Mouse (Mus musculus) liver, postnatal 0 days (tissue): ENCODE data around the gene Fam214b. TPM values are rescaled to one million over a fixed set of nuclear protein-coding genes. Genes with fewer than 3 reads are reported as not detected.

Experiments used
- ATAC-seq: fragments of 200-750 bp; cut with Nextera tagmentation; 2 replicates; pipeline ENCODE4 v1.8.0; 2017; ENCODE audit warnings: mild to moderate bottlenecking, moderate library complexity
- DNase-seq: peaks from one replicate; pipeline ENCODE4 v3.0.0-alpha.2; 2016
- H3K27ac ChIP-seq: fragments of 300-500 bp; sonication (generic); 2 replicates; pipeline ENCODE4 v1.5.1; 2014; ENCODE audit warnings: antibody characterized with exemption, moderate library complexity, mild to moderate bottlenecking, low read depth
- H3K27me3 ChIP-seq: fragments of 300-500 bp; sonication (generic); 2 replicates; pipeline ENCODE4 v1.6.1; 2014; ENCODE audit warnings: low read length, control low read depth, mixed read lengths; ENCODE audit not compliant: insufficient read depth
- H3K36me3 ChIP-seq: fragments of 300-500 bp; sonication (generic); replicated peaks from 2 replicates; pipeline ENCODE4 v1.6.1; 2014; ENCODE audit warnings: mild to moderate bottlenecking, control low read depth, low read length, moderate library complexity, mixed read lengths; ENCODE audit not compliant: insufficient read depth
- H3K4me1 ChIP-seq: fragments of 300-500 bp; sonication (generic); 2 replicates; pipeline ENCODE4 v1.6.1; 2014; ENCODE audit warnings: antibody characterized with exemption, mild to moderate bottlenecking, control low read depth; ENCODE audit not compliant: insufficient read depth
- H3K4me2 ChIP-seq: fragments of 300-500 bp; sonication (generic); 2 replicates; pipeline ENCODE4 v1.6.1; 2014; ENCODE audit warnings: low read depth, mild to moderate bottlenecking, low read length, moderate library complexity, mixed read lengths
- H3K4me3 ChIP-seq: fragments of 300-500 bp; sonication (generic); 2 replicates; pipeline ENCODE4 v1.5.1; 2014; ENCODE audit warnings: low read depth, low read length
- H3K9ac ChIP-seq: fragments of 300-500 bp; sonication (generic); replicated peaks from 2 replicates; pipeline ENCODE4 v1.6.1; 2014; ENCODE audit warnings: mild to moderate bottlenecking, moderate library complexity
- H3K9me3 ChIP-seq: fragments of 300-500 bp; sonication (generic); 2 replicates; pipeline ENCODE4 v1.6.1; 2016; ENCODE audit warnings: mild to moderate bottlenecking, control low read depth, low read length, mixed read lengths
- CTCF ChIP-seq: sonication (generic); IDR thresholded peaks from 2 replicates; pipeline ENCODE4 v1.5.1; 2016; ENCODE audit warnings: antibody characterized with exemption, low read depth
- EP300 ChIP-seq: IDR thresholded peaks from 2 replicates; pipeline ENCODE4 v1.6.1; 2016; ENCODE audit warnings: antibody characterized with exemption, low read depth, mild to moderate bottlenecking
- WGBS: fragments of 180-500 bp; shearing (Covaris S2); extraction: QIAGEN DNeasy Blood & Tissue Kit; methylation state at CpG from one replicate; pipeline ENCODE4 v1.1.7; 2014; ENCODE audit not compliant: insufficient replicate concordance; 5-methylcytosine and 5-hydroxymethylcytosine counted together
- polyA plus RNA-seq: library from polyadenylated mRNA; unstranded; fragments of >200 nt; fragmentation: Nextera tagmentation; extraction: Ambion mirVana; gene quantifications from 2 replicates; pipeline ENCODE4 v1.2.1, GENCODE M21; 2015

Gene Fam214b
- polyA plus RNA-seq, 1 experiment from 2014 or later: 11.7 TPM

DNA sequence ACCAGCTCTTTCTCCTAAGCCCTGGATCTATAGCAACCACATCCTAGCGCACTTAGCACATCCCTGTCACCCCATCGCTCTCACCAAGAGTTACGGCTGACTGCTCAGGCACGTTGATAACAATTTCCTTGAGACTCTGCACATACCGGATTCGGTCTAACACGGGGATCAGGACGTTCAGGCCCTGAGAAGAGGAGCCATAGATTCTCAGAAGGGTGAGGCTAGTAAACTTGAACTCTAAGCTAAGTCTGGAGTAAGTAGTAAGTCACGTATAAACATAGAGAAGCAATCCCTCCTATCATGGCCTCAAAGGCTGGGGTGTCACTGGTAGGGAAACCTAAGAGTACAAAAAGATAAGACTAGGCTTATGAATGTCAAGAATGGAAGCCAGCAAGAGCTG is 15.7 kb downstream of the Fam214b start:
- peaks cover 46% of the 10 kb centered on the region for H3K36me3 ChIP-seq
- no peaks in the 10 kb centered on the region for H3K27me3 ChIP-seq
- H3K9ac ChIP-seq: peak overlapping the region; percentile 86
- TF ChIP-seq CTCF (no peak), EP300 (no peak)
- H3K27ac ChIP-seq: peak overlapping the region; percentile 79
- H3K9me3 ChIP-seq: no peaks in the 10 kb centered on the region
- no peak for DNase-seq
- ATAC-seq: no peak
- H3K4me3 ChIP-seq: peak overlapping the region; percentile 79
- peak overlapping the region; percentile 82 for H3K4me2 ChIP-seq
- peaks cover 9% of the 10 kb centered on the region; the same call in 1 of the 2 replicates for H3K4me1 ChIP-seq
- WGBS: 61% methylated on average over 9 of the region's 9 CpGs

DNA sequence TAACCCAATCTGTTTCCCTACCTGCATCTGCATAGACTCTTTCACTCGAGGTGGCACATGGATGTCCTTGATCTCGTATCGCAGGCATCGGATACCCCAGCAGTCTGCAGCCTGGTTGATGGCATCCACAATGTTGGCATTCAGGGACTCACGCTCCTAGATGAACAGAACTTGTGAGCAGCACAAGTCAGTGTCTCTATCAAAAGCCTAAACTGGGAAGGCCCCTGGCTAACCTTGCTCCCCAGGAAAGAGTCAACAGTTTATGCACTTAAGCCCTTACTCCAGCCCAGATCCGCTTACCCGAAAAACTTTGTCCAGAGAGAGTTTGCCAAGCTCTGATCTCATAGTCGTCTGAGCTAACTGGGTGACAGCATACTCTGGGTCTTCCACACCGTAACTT is 16.3 kb downstream of the Fam214b start:
- H3K9me3 ChIP-seq: no peaks in the 10 kb centered on the region
- no peak for DNase-seq
- ATAC-seq: no peak
- no peak for TF ChIP-seq EP300
- no peak for TF ChIP-seq CTCF
- no peak overlapping the region for H3K27ac ChIP-seq
- H3K27me3 ChIP-seq: no peaks in the 10 kb centered on the region
- H3K4me3 ChIP-seq: 0 out of 2 replicates have a peak overlapping the region, but pooled peaks have one; percentile 79
- WGBS: 87% methylated on average over 9 of the region's 9 CpGs
- H3K4me1 ChIP-seq: peaks cover 13% of the 10 kb centered on the region
- peak overlapping the region; percentile 82 for H3K4me2 ChIP-seq
- peaks cover 42% of the 10 kb centered on the region for H3K36me3 ChIP-seq
- peak overlapping the region; percentile 86; the same call in 1 of the 2 replicates for H3K9ac ChIP-seq

DNA sequence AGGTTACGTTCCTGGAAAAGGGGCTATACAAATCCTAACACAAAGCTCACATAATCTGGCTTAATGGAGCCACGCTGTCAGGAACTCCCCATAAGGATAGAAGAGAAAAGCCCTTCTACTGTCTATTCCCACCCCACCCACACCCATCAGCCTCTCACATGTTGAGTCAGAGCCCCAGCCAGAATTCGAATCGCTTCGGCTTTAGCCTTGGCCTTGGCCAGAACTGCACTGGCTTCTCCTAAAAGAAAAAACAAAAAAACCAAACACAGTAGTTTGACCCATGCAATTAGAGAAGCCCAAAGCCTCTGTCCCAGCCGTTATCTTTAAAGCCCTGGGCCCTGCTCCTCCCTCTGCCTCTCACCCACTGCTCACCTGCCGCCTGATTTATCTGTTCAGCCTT is 16.9 kb downstream of the Fam214b start:
- Histone ChIP-seq H3K9ac (no peak overlapping the region), H3K4me2 (no peak overlapping the region), H3K27ac (no peak overlapping the region), H3K4me3 (no peak overlapping the region), H3K27me3 (no peaks in the 10 kb centered on the region), H3K4me1 (peaks cover 15% of the 10 kb centered on the region), H3K36me3 (peaks cover 39% of the 10 kb centered on the region), H3K9me3 (no peaks in the 10 kb centered on the region)
- no peak for ATAC-seq
- WGBS: 93% methylated on average over 7 of the region's 7 CpGs
- no peak for DNase-seq
- TF ChIP-seq CTCF (no peak), EP300 (no peak)

DNA sequence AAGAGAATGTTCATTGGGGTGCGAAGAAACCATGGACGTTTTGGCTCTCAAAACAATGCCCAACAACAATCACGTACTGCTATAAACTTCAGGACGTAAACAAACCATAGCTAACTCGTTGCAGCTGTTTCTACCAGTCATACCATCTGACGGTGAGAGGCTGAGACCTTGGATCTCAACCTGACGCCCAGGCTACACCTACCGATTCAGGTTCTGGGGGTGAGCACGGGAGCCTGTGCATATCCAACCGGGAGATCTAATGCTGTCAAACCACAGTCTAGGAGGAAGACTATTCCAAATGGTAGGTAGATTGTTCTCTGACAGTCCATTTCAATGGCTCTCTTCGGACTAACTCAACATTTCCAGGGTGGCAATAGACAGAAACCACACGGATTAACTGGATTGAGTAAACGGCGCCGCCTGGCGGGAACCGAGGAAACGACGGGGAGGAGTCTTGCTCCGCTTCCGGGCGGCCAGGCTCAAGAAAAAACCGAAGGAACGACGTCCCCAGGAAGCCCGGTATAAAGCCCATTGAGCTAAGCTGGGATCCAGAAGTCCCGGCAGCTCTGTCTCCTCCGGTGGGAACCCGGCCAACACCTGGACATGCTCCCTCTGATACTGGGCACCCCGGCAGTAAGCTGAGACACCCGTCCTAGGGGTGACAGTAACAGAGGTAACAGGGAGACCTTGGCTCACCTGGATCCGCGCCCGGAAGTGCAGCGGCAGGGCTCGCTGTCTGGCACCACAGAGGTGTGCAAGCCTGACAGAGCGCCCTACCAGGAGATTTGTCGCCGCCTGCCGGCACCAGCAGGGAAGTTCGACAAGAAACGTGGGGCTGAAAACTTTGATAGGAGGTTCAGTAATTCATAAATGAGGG is 20.7 kb downstream of the Fam214b start, which contains the start of gene Pigo:
Gene Pigo, minus strand, starts transcription at position 736 of the 877 bp plus-strand sequence.
- 6% methylated on average over 42 of the region's 42 CpGs for WGBS
- peaks cover 12% of the 10 kb centered on the region for H3K4me1 ChIP-seq
- peaks cover 48% of the 10 kb centered on the region for H3K36me3 ChIP-seq
- peak within 1 kb of the TSS; percentile 97 for H3K27ac ChIP-seq
- H3K4me2 ChIP-seq: peak within 1 kb of the TSS; percentile 83
- peak within 1 kb of the TSS; percentile 76 for H3K9ac ChIP-seq
- no peaks in the 10 kb centered on the region for H3K9me3 ChIP-seq
- ATAC-seq (peak; percentile 97), DNase-seq (peak; percentile 96)
- no peaks in the 10 kb centered on the region for H3K27me3 ChIP-seq
- peak; percentile 95 for TF ChIP-seq CTCF
- peak; percentile 54; the same call in 1 of the 2 replicates for TF ChIP-seq EP300
- H3K4me3 ChIP-seq: peak within 1 kb of the TSS; percentile 69

DNA sequence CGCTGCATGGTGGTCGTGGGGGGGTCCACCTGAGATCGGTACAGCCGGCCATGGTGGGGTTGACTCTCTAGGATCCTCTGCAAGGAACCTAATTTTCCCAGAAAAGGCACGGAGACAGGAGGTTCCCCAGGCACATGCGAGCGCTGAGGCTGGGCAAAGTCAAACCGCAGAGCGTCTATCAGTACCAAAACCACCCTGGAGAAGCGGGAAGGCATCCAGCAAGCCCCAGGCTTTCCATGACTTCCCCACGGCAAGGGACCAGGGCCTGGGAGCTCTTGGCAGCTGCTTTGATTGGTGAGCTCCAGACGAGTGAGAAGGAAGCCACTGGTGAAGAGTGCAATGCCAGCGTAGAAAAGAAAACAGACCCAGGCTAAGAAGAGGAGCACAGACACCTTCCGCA is 21.3 kb downstream of the Fam214b start:
- Histone ChIP-seq H3K9me3 (no peaks in the 10 kb centered on the region), H3K27me3 (no peaks in the 10 kb centered on the region), H3K27ac (peak overlapping the region; percentile 97; the same call in 1 of the 2 replicates), H3K4me1 (peaks cover 7% of the 10 kb centered on the region), H3K36me3 (peaks cover 46% of the 10 kb centered on the region), H3K4me2 (peak overlapping the region; percentile 83), H3K9ac (peak overlapping the region; percentile 76), H3K4me3 (peak overlapping the region; percentile 69)
- 76% methylated on average over 14 of the region's 14 CpGs for WGBS
- no peak for DNase-seq
- ATAC-seq: no peak
- TF ChIP-seq EP300: no peak
- no peak for TF ChIP-seq CTCF

DNA sequence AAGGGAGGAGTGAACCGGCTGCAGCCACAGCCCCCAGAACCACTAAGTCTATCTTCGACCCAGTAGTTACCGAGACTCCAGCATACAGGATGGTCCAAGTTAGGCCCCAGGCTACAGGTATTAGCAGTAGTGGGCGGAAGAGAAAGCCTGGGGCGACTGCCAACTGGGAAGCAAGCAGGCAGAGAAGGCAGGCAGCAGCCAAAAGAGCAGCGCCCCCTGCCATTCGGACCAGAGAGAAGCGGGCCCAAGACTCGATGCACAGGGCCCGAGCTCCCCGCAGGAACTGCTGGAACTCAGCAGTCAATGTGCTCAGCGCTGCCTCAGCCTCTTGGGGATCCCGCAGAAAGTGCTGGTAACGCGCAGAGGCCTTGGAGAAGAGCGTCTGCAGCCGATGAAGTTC is 24.7 kb downstream of the Fam214b start:
- Histone ChIP-seq H3K4me3 (no peak overlapping the region), H3K27ac (no peak overlapping the region), H3K27me3 (no peaks in the 10 kb centered on the region), H3K9ac (no peak overlapping the region), H3K4me2 (no peak overlapping the region), H3K9me3 (no peaks in the 10 kb centered on the region), H3K36me3 (peaks cover 37% of the 10 kb centered on the region), H3K4me1 (peaks cover 7% of the 10 kb centered on the region)
- TF ChIP-seq EP300 (no peak), CTCF (no peak)
- DNase-seq: no peak
- no peak for ATAC-seq
- WGBS: 88% methylated on average over 17 of the region's 17 CpGs
